Mouse (Mus musculus): Measurements from ENCODE around the gene Olfr1512. TPM values are rescaled to one million over a fixed set of nuclear protein-coding genes. Genes with fewer than 3 reads are reported as not detected.
"Not testable (repeated sequence)": the region's sequence is repeated elsewhere in the genome, so short reads cannot be mapped to it uniquely, and the experiment has no call there.

Gene Olfr1512
- polyA plus RNA-seq (2015; fragmentation: Nextera tagmentation; extraction: Ambion mirVana): 0.11 TPM in 1 of 2 replicates, not detected in the other

DNA sequence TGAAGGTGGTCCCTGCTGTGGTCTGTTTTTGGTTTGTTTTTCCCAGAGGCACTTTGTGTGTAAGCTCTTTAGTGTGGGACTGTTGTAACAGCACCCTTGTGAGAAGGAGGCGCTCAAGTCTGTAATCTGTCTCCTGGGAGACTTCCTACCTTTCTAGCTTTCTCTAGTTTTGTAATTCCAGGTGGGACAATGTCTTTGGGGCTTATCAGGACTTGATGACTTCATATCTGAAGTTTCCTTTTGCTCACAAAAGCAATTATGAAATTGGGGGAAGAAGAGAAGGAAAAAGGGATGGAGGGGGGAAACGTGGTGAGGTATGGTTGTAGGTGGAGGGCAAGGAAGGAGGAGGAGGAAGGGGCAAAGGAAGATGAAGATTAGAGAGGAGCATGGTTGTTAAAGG is at the start of gene Olfr1512:
Gene Olfr1512, minus strand, starts transcription at position 101 of the 400 bp plus-strand sequence.
- H3K4me2 ChIP-seq (ENCODE audit: low read length): no peak within 1 kb of the TSS
- no peaks in the 10 kb centered on the region for H3K9me3 ChIP-seq (replicated peaks; ENCODE audit: control insufficient read depth, low read length, poor library complexity, severe bottlenecking)
- H3K4me3 ChIP-seq (ENCODE audit: low read depth, low read length): no peak within 1 kb of the TSS
- H3K27me3 ChIP-seq (ENCODE audit: control insufficient read depth, insufficient read depth, low read depth, low read length): no peaks in the 10 kb centered on the region
- H3K9ac ChIP-seq (ENCODE audit: low read depth, low read length): no peak within 1 kb of the TSS
- WGBS: 79% methylated on average over 2 of the region's 2 CpGs
- H3K36me3 ChIP-seq (ENCODE audit: control insufficient read depth, insufficient read depth, low read length): no peaks in the 10 kb centered on the region
- no peak within 1 kb of the TSS for H3K27ac ChIP-seq (ENCODE audit: low read length)
- H3K4me1 ChIP-seq (ENCODE audit: control insufficient read depth, insufficient read depth, low read length): no peaks in the 10 kb centered on the region
- no peak for ATAC-seq

DNA sequence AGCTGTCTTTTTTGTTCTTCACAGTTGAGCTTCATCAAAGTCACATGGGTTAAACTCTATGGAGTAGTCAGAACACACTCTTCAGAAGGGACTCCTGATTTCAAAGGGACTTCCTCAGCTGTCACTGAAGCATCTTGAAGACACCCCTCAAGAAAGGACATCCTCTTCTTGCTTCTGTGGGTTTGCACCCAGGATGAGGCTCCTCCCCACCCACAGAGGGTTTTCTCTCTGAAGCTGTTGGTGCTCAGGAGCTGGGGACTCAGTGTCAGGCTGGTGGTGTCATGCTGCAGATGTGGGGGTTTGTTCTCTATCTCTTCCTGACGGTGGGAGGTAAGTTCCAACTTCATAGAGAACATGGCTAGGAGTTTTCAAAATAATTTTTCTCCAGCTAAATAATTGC is 48.7 kb upstream of the Olfr1512 start:
- Histone ChIP-seq H3K4me3 (ENCODE audit: low read depth, low read length) (no peak overlapping the region), H3K4me2 (ENCODE audit: low read length) (no peak overlapping the region), H3K9me3 (replicated peaks; ENCODE audit: control insufficient read depth, low read length, poor library complexity, severe bottlenecking) (no peaks in the 10 kb centered on the region), H3K4me1 (ENCODE audit: control insufficient read depth, insufficient read depth, low read length) (no peaks in the 10 kb centered on the region), H3K9ac (ENCODE audit: low read depth, low read length) (no peak overlapping the region), H3K36me3 (ENCODE audit: control insufficient read depth, insufficient read depth, low read length) (no peaks in the 10 kb centered on the region), H3K27me3 (ENCODE audit: control insufficient read depth, insufficient read depth, low read depth, low read length) (no peaks in the 10 kb centered on the region), H3K27ac (ENCODE audit: low read length) (no peak overlapping the region)
- ATAC-seq: no peak
- 91% methylated on average over 1 of the region's 1 CpGs for WGBS

DNA sequence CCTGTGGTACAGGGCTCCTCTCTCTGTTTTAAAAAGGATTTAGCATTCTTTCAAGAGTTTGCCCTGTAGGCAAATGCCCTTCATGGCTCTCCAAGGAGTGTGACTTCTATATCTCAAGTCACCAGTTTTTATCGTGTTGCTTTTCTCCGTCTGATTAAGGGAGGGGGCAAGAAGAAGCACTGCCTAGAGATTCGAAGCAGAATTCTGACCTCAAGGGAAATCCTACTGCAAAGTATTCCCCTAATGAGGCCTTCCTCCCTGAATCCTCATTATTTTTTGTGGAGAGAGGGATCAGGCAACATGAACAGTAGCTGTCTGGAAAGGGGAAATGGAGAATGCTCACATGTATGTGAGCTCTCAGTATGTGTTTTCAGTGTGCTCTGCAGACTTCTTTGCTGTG is 35.3 kb upstream of the Olfr1512 start, which contains the start of gene Olfr1510:
Gene Olfr1510, minus strand, starts transcription at position 101 of the 400 bp plus-strand sequence.
- no peak within 1 kb of the TSS for H3K4me3 ChIP-seq (ENCODE audit: low read depth, low read length)
- no peak within 1 kb of the TSS for H3K4me2 ChIP-seq (ENCODE audit: low read length)
- H3K36me3 ChIP-seq (ENCODE audit: control insufficient read depth, insufficient read depth, low read length): no peaks in the 10 kb centered on the region
- WGBS: 90% methylated on average over 3 of the region's 3 CpGs
- no peaks in the 10 kb centered on the region for H3K9me3 ChIP-seq (replicated peaks; ENCODE audit: control insufficient read depth, low read length, poor library complexity, severe bottlenecking)
- no peaks in the 10 kb centered on the region for H3K4me1 ChIP-seq (ENCODE audit: control insufficient read depth, insufficient read depth, low read length)
- H3K9ac ChIP-seq (ENCODE audit: low read depth, low read length): no peak within 1 kb of the TSS
- H3K27me3 ChIP-seq (ENCODE audit: control insufficient read depth, insufficient read depth, low read depth, low read length): no peaks in the 10 kb centered on the region
- no peak within 1 kb of the TSS for H3K27ac ChIP-seq (ENCODE audit: low read length)
- ATAC-seq: no peak

DNA sequence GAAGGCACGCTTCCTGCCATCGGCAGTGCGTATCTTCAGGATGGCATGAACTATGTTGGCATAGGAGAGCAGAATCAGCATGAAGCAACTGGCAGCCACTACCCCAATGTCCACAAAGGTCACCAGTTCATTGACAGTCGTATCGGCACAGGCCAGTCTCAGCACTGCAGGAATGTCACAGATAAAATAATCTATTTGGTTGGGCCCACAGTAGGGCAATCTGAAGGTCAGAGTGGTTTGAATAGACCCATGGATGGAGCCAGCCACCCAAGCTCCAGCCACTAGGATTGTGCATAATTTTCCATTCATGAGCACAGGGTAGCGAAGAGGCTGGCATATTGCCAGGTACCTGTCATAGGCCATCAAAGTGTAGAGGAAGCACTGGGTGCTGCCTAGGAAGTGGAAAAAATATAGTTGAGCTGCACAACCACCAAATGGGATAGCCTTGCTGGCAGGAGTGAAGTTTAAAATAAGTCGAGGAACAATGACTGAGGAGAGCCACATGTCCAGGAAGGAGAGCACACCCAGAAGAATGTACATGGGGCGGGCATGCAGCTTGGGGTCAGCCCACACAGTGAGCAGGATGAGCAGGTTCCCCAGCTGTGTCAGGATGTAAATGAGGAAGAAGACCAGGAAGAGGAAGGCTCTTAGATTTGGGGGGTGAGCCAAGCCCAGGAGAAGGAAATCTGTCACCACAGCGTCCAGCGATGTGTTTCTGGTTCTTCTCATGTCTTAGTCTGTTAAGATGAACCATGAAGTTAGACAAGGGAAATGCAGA is 31.4 kb upstream of the Olfr1512 start:
- H3K4me2 ChIP-seq (ENCODE audit: low read length); H3K36me3 ChIP-seq (ENCODE audit: control insufficient read depth, insufficient read depth, low read length); H3K4me3 ChIP-seq (ENCODE audit: low read depth, low read length); H3K9ac ChIP-seq (ENCODE audit: low read depth, low read length); H3K4me1 ChIP-seq (ENCODE audit: control insufficient read depth, insufficient read depth, low read length); H3K27ac ChIP-seq (ENCODE audit: low read length); H3K27me3 ChIP-seq (ENCODE audit: control insufficient read depth, insufficient read depth, low read depth, low read length); ATAC-seq; H3K9me3 ChIP-seq (replicated peaks; ENCODE audit: control insufficient read depth, low read length, poor library complexity, severe bottlenecking): not testable (repeated sequence)
- WGBS: 74% methylated on average over 7 of the region's 10 CpGs

DNA sequence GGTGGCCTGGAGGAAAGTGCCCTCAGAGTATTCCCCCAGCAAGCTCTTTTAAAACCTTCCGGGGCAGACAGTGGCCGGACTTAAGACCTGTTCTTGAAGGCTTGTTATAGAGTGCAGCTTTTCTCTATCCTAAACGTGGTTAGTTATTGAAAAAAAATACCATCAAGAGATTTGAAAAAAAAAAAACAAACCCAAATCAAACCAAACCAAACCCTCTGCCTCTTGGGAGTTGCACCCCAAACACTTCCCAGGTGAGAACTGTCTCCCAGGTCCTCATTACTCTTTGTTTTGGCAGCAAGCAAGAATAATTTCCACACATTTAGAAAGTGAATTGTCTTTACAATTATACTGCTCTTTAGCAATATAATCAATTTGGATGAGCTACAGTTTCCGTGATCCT is 18.3 kb upstream of the Olfr1512 start, which contains the start of gene Olfr1511:
Gene Olfr1511, minus strand, starts transcription at position 101 of the 400 bp plus-strand sequence.
- ATAC-seq: no peak
- 91% methylated on average over 4 of the region's 4 CpGs for WGBS
- H3K9ac ChIP-seq (ENCODE audit: low read depth, low read length): no peak within 1 kb of the TSS
- no peaks in the 10 kb centered on the region for H3K36me3 ChIP-seq (ENCODE audit: control insufficient read depth, insufficient read depth, low read length)
- H3K9me3 ChIP-seq (replicated peaks; ENCODE audit: control insufficient read depth, low read length, poor library complexity, severe bottlenecking): no peaks in the 10 kb centered on the region
- no peaks in the 10 kb centered on the region for H3K27me3 ChIP-seq (ENCODE audit: control insufficient read depth, insufficient read depth, low read depth, low read length)
- no peaks in the 10 kb centered on the region for H3K4me1 ChIP-seq (ENCODE audit: control insufficient read depth, insufficient read depth, low read length)
- no peak within 1 kb of the TSS for H3K4me2 ChIP-seq (ENCODE audit: low read length)
- no peak within 1 kb of the TSS for H3K27ac ChIP-seq (ENCODE audit: low read length)
- H3K4me3 ChIP-seq (ENCODE audit: low read depth, low read length): no peak within 1 kb of the TSS

DNA sequence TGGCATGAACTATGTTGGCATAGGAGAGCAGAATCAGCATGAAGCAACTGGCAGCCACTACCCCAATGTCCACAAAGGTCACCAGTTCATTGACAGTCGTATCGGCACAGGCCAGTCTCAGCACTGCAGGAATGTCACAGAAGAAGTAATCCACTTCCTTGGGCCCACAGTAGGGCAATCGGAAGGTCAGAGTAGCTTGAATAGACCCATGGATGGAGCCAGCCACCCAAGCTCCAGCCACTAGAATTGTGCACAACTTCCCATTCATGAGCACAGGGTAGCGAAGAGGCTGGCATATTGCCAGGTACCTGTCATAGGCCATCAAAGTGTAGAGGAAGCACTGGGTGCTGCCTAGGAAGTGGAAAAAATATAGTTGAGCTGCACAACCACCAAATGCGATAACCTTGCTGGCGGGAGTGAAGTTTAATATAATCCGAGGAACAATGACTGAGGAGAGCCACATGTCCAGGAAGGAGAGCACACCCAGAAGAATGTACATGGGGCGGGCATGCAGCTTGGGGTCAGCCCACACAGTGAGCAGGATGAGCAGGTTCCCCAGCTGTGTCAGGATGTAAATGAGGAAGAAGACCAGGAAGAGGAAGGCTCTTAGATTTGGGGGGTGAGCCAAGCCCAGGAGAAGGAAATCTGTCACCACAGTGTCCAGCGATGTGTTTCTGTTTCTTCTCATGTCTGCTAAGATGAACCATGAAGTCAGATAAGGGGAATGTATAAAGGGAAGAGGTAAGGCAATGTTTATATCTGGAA is 11.3 kb upstream of the Olfr1512 start:
- not testable (repeated sequence) for H3K4me3 ChIP-seq (ENCODE audit: low read depth, low read length); H3K4me2 ChIP-seq (ENCODE audit: low read length); H3K4me1 ChIP-seq (ENCODE audit: control insufficient read depth, insufficient read depth, low read length); H3K9me3 ChIP-seq (replicated peaks; ENCODE audit: control insufficient read depth, low read length, poor library complexity, severe bottlenecking); ATAC-seq; H3K27ac ChIP-seq (ENCODE audit: low read length); H3K27me3 ChIP-seq (ENCODE audit: control insufficient read depth, insufficient read depth, low read depth, low read length); H3K36me3 ChIP-seq (ENCODE audit: control insufficient read depth, insufficient read depth, low read length); H3K9ac ChIP-seq (ENCODE audit: low read depth, low read length)
- 87% methylated on average over 8 of the region's 9 CpGs for WGBS

DNA sequence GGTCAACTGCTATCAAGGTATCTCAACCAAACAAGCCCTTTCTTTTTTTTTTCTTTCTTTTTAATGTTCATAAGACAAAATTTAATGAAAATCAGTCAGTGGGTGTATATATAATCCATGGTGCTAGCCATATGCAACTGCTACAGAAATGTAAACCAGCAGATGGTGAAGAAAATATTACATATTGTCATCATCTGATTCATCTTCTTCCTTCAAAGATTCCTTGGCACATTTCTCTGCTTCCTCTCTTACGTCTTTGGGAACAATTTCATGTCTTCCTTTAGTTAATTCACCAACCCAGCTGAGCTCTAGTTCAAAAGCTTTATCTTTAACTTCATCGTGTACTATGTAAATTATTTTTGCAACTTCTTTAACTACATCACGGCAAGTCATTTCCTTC is 10.2 kb downstream of the Olfr1512 start:
- 89% methylated on average over 3 of the region's 3 CpGs for WGBS

DNA sequence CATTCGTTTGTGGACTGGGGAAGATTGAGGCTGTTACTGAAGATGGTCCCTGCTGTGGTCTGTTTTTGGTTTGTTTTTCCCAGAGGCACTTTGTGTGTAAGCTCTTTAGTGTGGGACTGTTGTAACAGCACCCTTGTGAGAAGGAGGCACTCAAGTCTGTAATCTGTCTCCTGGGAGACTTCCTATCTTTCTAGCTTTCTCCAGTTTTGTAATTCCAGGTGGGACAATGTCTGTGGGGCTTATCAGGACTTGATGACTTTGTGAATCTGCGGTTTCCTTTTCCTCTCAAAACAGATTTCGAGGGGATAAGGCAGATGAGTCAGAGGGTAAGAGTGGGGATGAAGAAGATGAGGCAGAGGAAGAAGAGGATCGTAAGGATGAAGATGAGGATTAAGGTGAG is 22.7 kb downstream of the Olfr1512 start, which contains the start of gene Olfr1513:
Gene Olfr1513, minus strand, starts transcription at position 101 of the 400 bp plus-strand sequence.
- WGBS: 82% methylated on average over 4 of the region's 4 CpGs

More for the DNA sequence above, 10.2 kb downstream of the Olfr1512 start:
- H3K9me3 ChIP-seq (replicated peaks; ENCODE audit: control insufficient read depth, low read length, poor library complexity, severe bottlenecking): no peaks in the 10 kb centered on the region
- no peaks in the 10 kb centered on the region for H3K4me1 ChIP-seq (ENCODE audit: control insufficient read depth, insufficient read depth, low read length)
- H3K9ac ChIP-seq (ENCODE audit: low read depth, low read length): no peak overlapping the region
- no peak overlapping the region for H3K27ac ChIP-seq (ENCODE audit: low read length)
- H3K36me3 ChIP-seq (ENCODE audit: control insufficient read depth, insufficient read depth, low read length): no peaks in the 10 kb centered on the region
- ATAC-seq: no peak
- H3K4me3 ChIP-seq (ENCODE audit: low read depth, low read length): no peak overlapping the region
- no peaks in the 10 kb centered on the region for H3K27me3 ChIP-seq (ENCODE audit: control insufficient read depth, insufficient read depth, low read depth, low read length)
- H3K4me2 ChIP-seq (ENCODE audit: low read length): no peak overlapping the region

DNA sequence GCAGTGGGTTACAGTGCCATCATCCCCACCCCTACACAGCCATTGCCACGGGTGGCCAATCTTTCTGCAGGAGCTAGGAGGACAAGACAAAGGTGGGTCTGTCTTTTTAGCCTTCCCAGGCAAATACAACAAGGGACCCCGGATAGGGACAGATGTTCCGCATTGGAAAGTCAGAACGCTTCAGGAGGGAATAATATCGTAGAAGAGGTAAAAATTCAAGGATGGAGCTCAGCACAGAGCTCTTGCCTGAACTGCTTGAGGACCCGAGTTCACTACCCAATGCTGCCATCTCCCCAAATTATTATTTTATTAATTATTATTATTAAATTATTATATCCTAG is 39.5 kb downstream of the Olfr1512 start:
- WGBS: 68% methylated on average over 6 of the region's 6 CpGs
- Histone ChIP-seq H3K4me2 (ENCODE audit: low read length) (peak overlapping the region; percentile 51), H3K4me3 (ENCODE audit: low read depth, low read length) (peak overlapping the region; percentile 32; the same call in 1 of the 2 replicates), H3K27ac (ENCODE audit: low read length) (peak overlapping the region; percentile 25; the same call in 1 of the 2 replicates), H3K27me3 (ENCODE audit: control insufficient read depth, insufficient read depth, low read depth, low read length) (no peaks in the 10 kb centered on the region), H3K9me3 (replicated peaks; ENCODE audit: control insufficient read depth, low read length, poor library complexity, severe bottlenecking) (peaks cover 2% of the 10 kb centered on the region), H3K4me1 (ENCODE audit: control insufficient read depth, insufficient read depth, low read length) (peaks cover 2% of the 10 kb centered on the region), H3K9ac (ENCODE audit: low read depth, low read length) (peak overlapping the region; percentile 51; the same call in 1 of the 2 replicates), H3K36me3 (ENCODE audit: control insufficient read depth, insufficient read depth, low read length) (no peaks in the 10 kb centered on the region)
- no peak for ATAC-seq

More for the DNA sequence above, 22.7 kb downstream of the Olfr1512 start, which contains the start of gene Olfr1513:
- no peak within 1 kb of the TSS for H3K9ac ChIP-seq (ENCODE audit: low read depth, low read length)
- H3K27ac ChIP-seq (ENCODE audit: low read length): no peak within 1 kb of the TSS
- no peaks in the 10 kb centered on the region for H3K27me3 ChIP-seq (ENCODE audit: control insufficient read depth, insufficient read depth, low read depth, low read length)
- H3K4me3 ChIP-seq (ENCODE audit: low read depth, low read length): no peak within 1 kb of the TSS
- no peaks in the 10 kb centered on the region for H3K4me1 ChIP-seq (ENCODE audit: control insufficient read depth, insufficient read depth, low read length)
- no peak within 1 kb of the TSS for H3K4me2 ChIP-seq (ENCODE audit: low read length)
- H3K9me3 ChIP-seq (replicated peaks; ENCODE audit: control insufficient read depth, low read length, poor library complexity, severe bottlenecking): no peaks in the 10 kb centered on the region
- H3K36me3 ChIP-seq (ENCODE audit: control insufficient read depth, insufficient read depth, low read length): no peaks in the 10 kb centered on the region
- ATAC-seq: no peak

All from midbrain, embryonic 16.5 days (tissue).